Mouse (Mus musculus) MEL (cell line): Measurements from ENCODE around the gene Kpna2. TPM values are rescaled to one million over a fixed set of nuclear protein-coding genes. Genes with fewer than 3 reads are reported as not detected.

ENCODE experiments used
- DNase-seq: peaks from one replicate; pipeline ENCODE4 v3.0.0; 2011; ENCODE audit warnings: low read depth, low spot score
- H3K27ac ChIP-seq: 2 replicates; pipeline ENCODE4 v1.5.1; 2012; ENCODE audit warnings: low read depth, mild to moderate bottlenecking, control low read depth, low read length, moderate library complexity; ENCODE audit not compliant: control insufficient read depth
- H3K27me3 ChIP-seq, 2 experiments: fragments of 150-350 bp in 1 of 2; sonication (generic) in 1 of 2; 2 replicates each; pipeline ENCODE4 v1.6.1; 2012; ENCODE audit warnings: low read length in 2 of 2, mild to moderate bottlenecking in 2 of 2, improper control_type of control experiment in 1 of 2, moderate library complexity in 1 of 2; ENCODE audit not compliant: insufficient read depth in 2 of 2, control insufficient read depth in 1 of 2
- H3K36me3 ChIP-seq, 2 experiments: 2 replicates each; pipeline ENCODE4 v1.6.1; 2012 to 2014; ENCODE audit warnings: low read length in 2 of 2, improper control_type of control experiment in 1 of 2, inconsistent platforms in 1 of 2, mild to moderate bottlenecking in 1 of 2; ENCODE audit not compliant: insufficient read depth in 2 of 2, control insufficient read depth in 1 of 2
- H3K4me1 ChIP-seq, 2 experiments: fragments of 150-350 bp in 1 of 2; sonication (generic) in 1 of 2; 2 replicates each; pipeline ENCODE4 v1.6.1; 2012; ENCODE audit warnings: low read length in 2 of 2, improper control_type of control experiment in 1 of 2, mild to moderate bottlenecking in 1 of 2; ENCODE audit not compliant: insufficient read depth in 2 of 2, control insufficient read depth in 1 of 2
- H3K4me3 ChIP-seq, 2 experiments: fragments of 150-350 bp in 1 of 2; sonication (generic) in 1 of 2; 2 replicates each; pipeline ENCODE4 v1.5.1; 2012; ENCODE audit warnings: low read depth in 2 of 2, low read length in 2 of 2, mild to moderate bottlenecking in 2 of 2, moderate library complexity in 2 of 2, control low read depth in 1 of 2, improper control_type of control experiment in 1 of 2; ENCODE audit not compliant: control insufficient read depth in 1 of 2, insufficient read depth in 1 of 2
- H3K79me2 ChIP-seq: 2 replicates; pipeline ENCODE4 v1.6.1; 2012; ENCODE audit warnings: mild to moderate bottlenecking, low read length, moderate library complexity; ENCODE audit not compliant: control insufficient read depth, poor library complexity, insufficient read depth
- H3K9ac ChIP-seq: 2 replicates; pipeline ENCODE4 v1.6.1; 2012; ENCODE audit warnings: low read depth, mild to moderate bottlenecking, control low read depth, low read length, moderate library complexity; ENCODE audit not compliant: control insufficient read depth, poor library complexity, severe bottlenecking
- H3K9me3 ChIP-seq: fragments of 150-350 bp; sonication (generic); replicated peaks from 2 replicates; pipeline ENCODE4 v1.6.1; 2012; ENCODE audit warnings: mild to moderate bottlenecking, low read length, improper control_type of control experiment, moderate library complexity; ENCODE audit not compliant: insufficient read depth
- BHLHE40 ChIP-seq: IDR thresholded peaks from 2 replicates; pipeline ENCODE4 v1.6.1; 2012; ENCODE audit warnings: low read depth, mild to moderate bottlenecking, inconsistent platforms, low read length, improper control_type of control experiment, borderline replicate concordance
- CHD1 ChIP-seq: IDR thresholded peaks from 2 replicates; pipeline ENCODE4 v1.6.1; 2012; ENCODE audit warnings: low read depth, mild to moderate bottlenecking, inconsistent platforms, low read length, improper control_type of control experiment
- CHD2 ChIP-seq: IDR thresholded peaks from 2 replicates; pipeline ENCODE4 v1.6.1; 2011; ENCODE audit warnings: low read length, improper control_type of control experiment
- CTCF ChIP-seq, 3 experiments: IDR thresholded peaks in 2 of 3; conservative IDR thresholded peaks in 1 of 3; 2 replicates each; pipeline ENCODE4 v1.5.1; 2011 to 2012; ENCODE audit warnings: low read length in 3 of 3, low read depth in 2 of 3, mild to moderate bottlenecking in 2 of 3, improper control_type of control experiment in 1 of 3, inconsistent platforms in 1 of 3, mixed read lengths in 1 of 3, moderate library complexity in 1 of 3; ENCODE audit not compliant: control insufficient read depth in 1 of 3, insufficient read depth in 1 of 3, poor library complexity in 1 of 3, severe bottlenecking in 1 of 3
- E2F4 ChIP-seq: IDR thresholded peaks from 2 replicates; pipeline ENCODE4 v1.6.1; 2011; ENCODE audit warnings: low read depth, low read length, improper control_type of control experiment, borderline replicate concordance
- ELF1 ChIP-seq: IDR thresholded peaks from 2 replicates; pipeline ENCODE4 v1.6.1; 2014; ENCODE audit warnings: low read depth, mild to moderate bottlenecking, inconsistent platforms, low read length, improper control_type of control experiment, moderate library complexity
- EP300 ChIP-seq, 2 experiments: IDR thresholded peaks; 2 replicates each; pipeline ENCODE4 v1.6.1; 2011; ENCODE audit warnings: improper control_type of control experiment in 2 of 2, low read length in 2 of 2, low read depth in 1 of 2, mild to moderate bottlenecking in 1 of 2
- ETS1 ChIP-seq: IDR thresholded peaks from 2 replicates; pipeline ENCODE4 v1.6.1; 2012; ENCODE audit warnings: low read depth, mild to moderate bottlenecking, inconsistent platforms, low read length, improper control_type of control experiment, moderate library complexity
- GABPA ChIP-seq: IDR thresholded peaks from 2 replicates; pipeline ENCODE4 v1.6.1; 2012; ENCODE audit warnings: low read depth, mild to moderate bottlenecking, inconsistent platforms, low read length, improper control_type of control experiment, moderate library complexity
- GATA1 ChIP-seq: IDR thresholded peaks from 2 replicates; pipeline ENCODE4 v1.6.1; 2011; ENCODE audit warnings: low read depth, low read length, improper control_type of control experiment
- HCFC1 ChIP-seq: IDR thresholded peaks from 2 replicates; pipeline ENCODE4 v1.6.1; 2012; ENCODE audit warnings: low read depth, mild to moderate bottlenecking, inconsistent platforms, low read length, improper control_type of control experiment, moderate library complexity
- JUND ChIP-seq: IDR thresholded peaks from 2 replicates; pipeline ENCODE4 v1.6.1; 2011; ENCODE audit warnings: low read depth, mild to moderate bottlenecking, improper control_type of control experiment, low read length
- KAT2A ChIP-seq: conservative IDR thresholded peaks from 2 replicates; pipeline ENCODE4 v1.6.1; 2012; ENCODE audit warnings: low read depth, low read length, improper control_type of control experiment, inconsistent platforms
- MAFK ChIP-seq: IDR thresholded peaks from 2 replicates; pipeline ENCODE4 v1.6.1; 2011; ENCODE audit warnings: low read depth, mild to moderate bottlenecking, low read length, improper control_type of control experiment, borderline replicate concordance
- MAX ChIP-seq: IDR thresholded peaks from 2 replicates; pipeline ENCODE4 v1.6.1; 2011; ENCODE audit warnings: low read length, improper control_type of control experiment
- MAZ ChIP-seq: IDR thresholded peaks from 2 replicates; pipeline ENCODE4 v1.6.1; 2012; ENCODE audit warnings: low read depth, mild to moderate bottlenecking, inconsistent platforms, low read length, improper control_type of control experiment
- MXI1 ChIP-seq: IDR thresholded peaks from 2 replicates; pipeline ENCODE4 v1.6.1; 2011; ENCODE audit warnings: mild to moderate bottlenecking, low read depth, low read length, improper control_type of control experiment
- MYB ChIP-seq: IDR thresholded peaks from 2 replicates; pipeline ENCODE4 v1.6.1; 2011; ENCODE audit warnings: mild to moderate bottlenecking, low read depth, low read length, improper control_type of control experiment
- MYC ChIP-seq: IDR thresholded peaks from 2 replicates; pipeline ENCODE4 v1.6.1; 2011; ENCODE audit warnings: low read depth, mild to moderate bottlenecking, low read length, improper control_type of control experiment, moderate library complexity
- NELFE ChIP-seq: IDR thresholded peaks from 2 replicates; pipeline ENCODE4 v1.6.1; 2011; ENCODE audit warnings: low read depth, low read length, improper control_type of control experiment
- NRF1 ChIP-seq: IDR thresholded peaks from 2 replicates; pipeline ENCODE4 v1.6.1; 2014; ENCODE audit warnings: low read depth, mild to moderate bottlenecking, inconsistent platforms, low read length, improper control_type of control experiment, moderate library complexity; ENCODE audit not compliant: poor library complexity, insufficient read depth, severe bottlenecking
- POLR2A ChIP-seq, 2 experiments: IDR thresholded peaks; 2 replicates each; pipeline ENCODE4 v1.6.1; 2011 to 2012; ENCODE audit warnings: low read length in 2 of 2, mild to moderate bottlenecking in 2 of 2, control low read depth in 1 of 2, improper control_type of control experiment in 1 of 2, low read depth in 1 of 2, moderate library complexity in 1 of 2; ENCODE audit not compliant: control insufficient read depth in 1 of 2, insufficient read depth in 1 of 2, poor library complexity in 1 of 2
- POLR2AphosphoS2 ChIP-seq: IDR thresholded peaks from 2 replicates; pipeline ENCODE4 v1.6.1; 2011; ENCODE audit warnings: low read length, improper control_type of control experiment
- POLR2AphosphoS5 ChIP-seq: IDR thresholded peaks from 2 replicates; pipeline ENCODE4 v1.6.1; 2012; ENCODE audit warnings: low read depth, borderline replicate concordance, mild to moderate bottlenecking, inconsistent platforms, low read length, moderate library complexity, mixed read lengths
- SIN3A ChIP-seq: IDR thresholded peaks from 2 replicates; pipeline ENCODE4 v1.6.1; 2012; ENCODE audit warnings: low read length, improper control_type of control experiment, inconsistent platforms
- SMC3 ChIP-seq: IDR thresholded peaks from 2 replicates; pipeline ENCODE4 v1.6.1; 2011; ENCODE audit warnings: low read depth, low read length, improper control_type of control experiment
- TAL1 ChIP-seq: IDR thresholded peaks from 2 replicates; pipeline ENCODE4 v1.6.1; 2012; ENCODE audit warnings: mild to moderate bottlenecking, inconsistent platforms, low read length, moderate library complexity, mixed read lengths
- TBP ChIP-seq: IDR thresholded peaks from 2 replicates; pipeline ENCODE4 v1.8.0; 2011; ENCODE audit warnings: low read depth, low read length, improper control_type of control experiment
- TCF12 ChIP-seq: IDR thresholded peaks from 2 replicates; pipeline ENCODE4 v1.6.1; 2014; ENCODE audit warnings: low read depth, mild to moderate bottlenecking, inconsistent platforms, low read length, improper control_type of control experiment, moderate library complexity
- UBTF ChIP-seq: IDR thresholded peaks from 2 replicates; pipeline ENCODE4 v1.6.1; 2012; ENCODE audit warnings: low read depth, mild to moderate bottlenecking, inconsistent platforms, low read length, improper control_type of control experiment, moderate library complexity, borderline replicate concordance; ENCODE audit not compliant: insufficient read depth
- USF1 ChIP-seq: IDR thresholded peaks from 2 replicates; pipeline ENCODE4 v1.6.1; 2014; ENCODE audit warnings: low read depth, mild to moderate bottlenecking, inconsistent platforms, low read length, improper control_type of control experiment, moderate library complexity
- USF2 ChIP-seq, 2 experiments: IDR thresholded peaks; 2 replicates each; pipeline ENCODE4 v1.6.1; 2011 to 2012; ENCODE audit warnings: improper control_type of control experiment in 2 of 2, low read length in 2 of 2, borderline replicate concordance in 1 of 2, inconsistent platforms in 1 of 2, low read depth in 1 of 2, mild to moderate bottlenecking in 1 of 2; ENCODE audit not compliant: insufficient read depth in 1 of 2
- ZC3H11A ChIP-seq: IDR thresholded peaks from 2 replicates; pipeline ENCODE4 v1.6.1; 2012; ENCODE audit warnings: low read depth, mild to moderate bottlenecking, inconsistent platforms, low read length, improper control_type of control experiment
- ZKSCAN1 ChIP-seq: IDR thresholded peaks from 2 replicates; pipeline ENCODE4 v1.6.1; 2012; ENCODE audit warnings: low read depth, mild to moderate bottlenecking, inconsistent platforms, low read length, improper control_type of control experiment, moderate library complexity
- ZMIZ1 ChIP-seq: IDR thresholded peaks from 2 replicates; pipeline ENCODE4 v1.6.1; 2012; ENCODE audit warnings: low read depth, mild to moderate bottlenecking, inconsistent platforms, low read length, improper control_type of control experiment, moderate library complexity
- polyA plus RNA-seq, 2 experiments: library from polyadenylated mRNA; stranded (reverse) in 1 of 2; unstranded in 1 of 2; fragments of >175 nt in 1 of 2; fragments of >200 nt in 1 of 2; gene quantifications; 2 replicates each; pipeline versions ENCODE4 v1.2.1 to v1.2.4; 2012; ENCODE audit warnings: low replicate concordance in 2 of 2, low read depth in 1 of 2; ENCODE audit not compliant: insufficient read length in 2 of 2, insufficient read depth in 1 of 2, missing spikeins in 1 of 2
- total RNA-seq: library from RNA; depleted of rRNA; stranded (reverse); fragments of 300-350 nt; gene quantifications from 2 replicates; pipeline ENCODE4 v1.2.3, GENCODE M21; 2012; rRNA removed

Gene Kpna2
- 216 and 275 TPM in 2 replicates for total RNA-seq
- polyA plus RNA-seq: 10 to 100 TPM in 1 of 2 experiments, not detected in 1; 13.2 TPM

- peak within 1 kb of the TSS; percentile 90 to 94 for H3K4me3 ChIP-seq
- peaks cover 19 to 27% of the 10 kb centered on the region in 2 experiments for H3K4me1 ChIP-seq
- H3K36me3 ChIP-seq: peaks cover 24 to 40% of the 10 kb centered on the region in 2 experiments
- H3K79me2 ChIP-seq: peaks cover 40% of the 10 kb centered on the region
- peak within 1 kb of the TSS; percentile 75 for H3K27ac ChIP-seq
- DNase-seq: peak; percentile 99
- no peaks in the 10 kb centered on the region for H3K9me3 ChIP-seq
- H3K27me3 ChIP-seq: no peaks in the 10 kb centered on the region
- peak within 1 kb of the TSS; percentile 90 for H3K9ac ChIP-seq
- TF ChIP-seq GABPA: no peak
- TF ChIP-seq SMC3: no peak
- TF ChIP-seq MYC: peak; percentile 52; the same call in 1 of the 2 replicates
- TF ChIP-seq HCFC1: peak; percentile 88
- peak; percentile 76 for TF ChIP-seq MAX
- peak; percentile 70 for TF ChIP-seq TCF12
- TF ChIP-seq CTCF (IDR thresholded peaks at IDR 0.05 in 2 of 3, conservative IDR thresholded peaks at IDR 0.05 in 1 of 3; ENCODE audit: control insufficient read depth in 1 of 3, insufficient read depth in 1 of 3, low read depth in 2 of 3, low read length in 3 of 3, poor library complexity in 1 of 3, severe bottlenecking in 1 of 3): 0 out of 6 replicates have a peak, but pooled peaks of 1 of the 3 experiments have one; percentile 5
- no peak for TF ChIP-seq MYB
- TF ChIP-seq POLR2AphosphoS5: no peak
- TF ChIP-seq KAT2A: no peak; the same call in 1 of the 2 replicates
- TF ChIP-seq TBP: peak; percentile 90
- TF ChIP-seq ETS1: peak; percentile 56; the same call in 1 of the 2 replicates
- peak; percentile 87; the same call in 1 of the 2 replicates for TF ChIP-seq UBTF
- no peak for TF ChIP-seq MAFK
- peak; percentile 92 for TF ChIP-seq SIN3A
- no peak for TF ChIP-seq USF1
- peak; percentile 55; the same call in 1 of the 2 replicates for TF ChIP-seq BHLHE40
- TF ChIP-seq NELFE: peak; percentile 98
- TF ChIP-seq TAL1: no peak
- TF ChIP-seq GATA1: no peak
- TF ChIP-seq CHD1: no peak
- TF ChIP-seq MAZ: peak; percentile 98
- peak; percentile 93 for TF ChIP-seq ZMIZ1
- TF ChIP-seq USF2 (IDR thresholded peaks at IDR 0.05; ENCODE audit: borderline replicate concordance in 1 of 2, insufficient read depth in 1 of 2, low read depth in 1 of 2, low read length in 2 of 2): no peak
- no peak for TF ChIP-seq JUND
- peak; percentile 89 to 99 for TF ChIP-seq POLR2A (IDR thresholded peaks at IDR 0.05; ENCODE audit: control insufficient read depth in 1 of 2, insufficient read depth in 1 of 2, low read depth in 1 of 2, low read length in 2 of 2, poor library complexity in 1 of 2)
- peak; percentile 96 for TF ChIP-seq MXI1
- no peak for TF ChIP-seq ZC3H11A
- TF ChIP-seq CHD2: peak; percentile 98
- TF ChIP-seq ZKSCAN1: no peak; the same call in 1 of the 2 replicates
- peak; percentile 65 for TF ChIP-seq NRF1
- TF ChIP-seq ELF1: peak; percentile 49; the same call in 1 of the 2 replicates
- peak; percentile 97 for TF ChIP-seq POLR2AphosphoS2
- TF ChIP-seq EP300 (IDR thresholded peaks at IDR 0.05; ENCODE audit: low read depth in 1 of 2, low read length in 2 of 2): peak in 1 of 2 experiments; percentile 64; a peak in 2 of 4 replicates
- no peak for TF ChIP-seq E2F4
Measured at GRCm38 (mm10) chr11:106999151-106999948, at the start of gene Kpna2. Gene Kpna2, minus strand, starts transcription at chr11:106999541.
